Mouse (Mus musculus) thymus, postnatal 14 days (tissue): ENCODE measurements at regions not wholly inside any gene's neighbourhood (a gene's known extent, or its start where the extent isn't known, plus 50 kb on each side); places are given as distances from the start of the nearest gene placed in this dataset.
"Not testable (repeated sequence)": the region's sequence is repeated elsewhere in the genome, so short reads cannot be mapped to it uniquely, and the experiment has no call there.

Experiments
- DNase-seq: peaks from one replicate; pipeline ENCODE4 v3.0.0; 2021

DNA sequence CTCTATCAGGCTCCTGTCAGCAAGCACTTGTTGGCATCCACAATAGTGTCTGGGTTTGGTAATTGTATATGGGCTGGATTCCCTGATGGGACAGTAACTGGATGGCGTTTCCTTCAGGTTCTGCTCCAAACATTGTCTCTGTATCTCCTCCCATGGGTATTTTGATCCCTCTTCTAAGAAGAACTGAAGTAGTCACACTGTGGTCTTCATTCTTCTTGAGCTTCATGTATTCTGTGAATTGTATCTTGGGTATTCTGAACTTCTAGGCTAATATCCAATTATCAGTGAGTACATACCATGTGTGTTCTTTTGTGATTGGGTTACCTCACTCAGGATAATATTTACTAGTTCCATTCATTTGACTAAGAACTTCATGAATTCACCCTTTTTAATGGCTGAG, 119.2 kb upstream of the Gm21119 start:
- DNase-seq = not testable (repeated sequence)

DNA sequence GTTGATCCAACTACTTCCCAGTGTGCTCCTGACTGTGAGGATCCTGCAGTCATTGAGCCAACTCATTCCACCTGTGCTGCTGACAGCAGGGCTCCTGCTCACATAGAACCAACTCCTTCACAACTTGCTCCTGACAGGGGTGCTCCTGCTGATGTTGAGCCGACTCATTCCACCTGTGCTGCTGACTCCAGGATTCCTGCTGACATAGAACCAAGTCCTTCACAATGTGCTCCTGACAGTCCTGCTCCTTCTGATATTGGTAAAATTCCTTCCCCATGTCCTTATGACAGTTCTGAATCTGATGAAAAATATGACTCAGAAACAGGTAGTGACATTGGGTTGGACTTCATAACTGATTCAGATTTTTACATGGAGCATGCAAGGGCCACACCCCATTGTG, 100.8 kb upstream of the Gm21119 start:
- DNase-seq = not testable (repeated sequence)

DNA sequence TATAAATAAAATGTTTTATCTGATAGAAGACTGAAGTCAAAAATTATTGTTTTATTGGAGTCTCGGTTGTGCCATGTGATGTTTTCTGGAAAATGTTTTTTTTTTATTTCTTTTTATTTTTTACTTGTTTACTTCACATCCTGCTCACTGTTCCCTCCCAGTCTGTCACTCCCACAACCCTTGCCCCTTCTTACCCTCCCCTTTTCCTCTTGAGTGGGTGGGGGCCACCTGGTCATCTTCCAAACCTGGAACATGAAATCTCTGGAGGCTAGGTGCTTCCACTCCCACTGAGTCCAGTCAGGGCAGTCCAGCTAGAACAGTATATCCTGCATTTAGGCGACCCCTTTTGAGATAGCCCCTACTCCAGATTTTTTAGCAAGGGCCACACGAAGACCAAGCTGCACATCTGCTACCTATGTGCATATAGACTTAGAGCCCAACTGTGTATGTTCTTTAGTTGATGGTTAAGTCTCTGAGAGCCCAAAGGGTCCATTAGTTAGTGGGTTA, 98.3 kb upstream of the Gm21119 start:
- DNase-seq = not testable (repeated sequence)

DNA sequence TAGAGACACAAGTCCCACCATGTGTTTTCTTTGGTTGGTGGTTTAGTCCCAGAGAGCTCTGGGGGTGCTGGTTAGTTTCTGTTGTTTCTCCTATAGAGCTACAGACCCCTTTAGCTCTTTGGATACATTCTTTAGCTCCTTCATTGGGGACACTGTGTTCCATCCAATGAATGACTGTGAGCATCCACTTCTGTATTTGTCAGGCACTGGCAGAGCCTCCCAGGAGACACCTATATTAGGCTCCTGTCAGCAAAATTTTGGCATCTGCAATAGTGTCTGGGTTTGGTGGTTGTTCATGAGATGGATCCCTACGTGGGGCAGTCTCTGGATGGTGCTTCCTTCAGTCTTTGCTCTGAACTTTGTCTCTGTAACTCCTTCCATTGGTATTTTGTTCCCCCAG, 97.2 kb upstream of the Gm21119 start:
- DNase-seq = not testable (repeated sequence)

DNA sequence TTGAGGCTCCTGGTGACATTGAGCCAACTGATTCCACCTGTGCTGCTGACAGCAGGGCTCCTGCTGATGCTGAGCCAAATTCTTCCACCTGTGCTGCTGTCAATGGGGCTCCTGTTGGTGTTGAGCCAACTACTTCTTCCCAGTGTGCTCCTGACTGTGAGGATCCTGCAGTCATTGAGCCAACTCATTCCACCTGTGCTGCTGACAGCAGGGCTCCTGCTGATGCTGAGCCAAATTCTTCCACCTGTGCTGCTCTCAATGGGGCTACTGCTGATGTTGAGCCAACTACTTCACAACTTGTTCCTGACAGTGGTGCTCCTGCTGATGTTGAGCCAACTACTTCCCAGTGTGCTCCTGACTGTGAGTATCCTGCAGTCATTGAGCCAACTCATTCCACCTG, 90.2 kb upstream of the Gm21119 start:
- DNase-seq = not testable (repeated sequence)

DNA sequence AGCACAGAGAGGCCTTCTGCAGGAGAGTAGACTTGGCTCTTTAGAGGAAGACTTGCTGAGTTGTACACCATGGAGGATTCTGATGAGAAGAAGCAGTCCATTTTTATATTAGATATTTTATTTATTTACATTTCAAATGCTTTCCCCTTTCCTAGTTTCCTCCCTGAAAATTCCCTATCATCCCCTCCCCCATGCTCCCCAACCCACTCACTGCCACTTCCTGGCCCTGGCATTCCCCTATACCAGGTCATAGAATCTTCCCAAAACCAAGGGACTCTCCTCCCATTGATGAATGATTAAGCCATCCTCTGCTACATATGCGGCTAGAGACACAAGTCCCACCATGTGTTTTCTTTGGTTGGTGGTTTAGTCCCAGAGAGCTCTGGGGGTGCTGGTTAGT, 85.7 kb upstream of the Gm21119 start:
- not testable (repeated sequence) for DNase-seq

DNA sequence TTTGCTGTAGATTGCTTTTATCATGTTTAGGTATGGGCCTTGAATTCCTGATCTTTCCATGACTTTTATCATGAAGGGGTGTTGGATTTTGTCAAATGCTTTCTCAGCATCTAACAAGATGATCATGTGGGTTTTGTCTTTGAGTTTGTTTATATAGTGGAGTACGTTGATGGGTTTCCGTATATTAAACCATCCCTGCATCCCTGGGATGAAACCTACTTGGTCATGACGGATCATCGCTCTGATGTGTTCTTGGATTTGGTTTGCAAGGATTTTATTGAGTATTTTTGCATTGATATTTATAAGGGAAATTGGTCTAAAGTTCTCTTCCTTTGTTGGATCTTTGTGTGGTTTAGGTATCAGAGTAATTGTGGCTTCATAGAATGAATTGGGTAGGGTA, 75.7 kb upstream of the Gm21119 start:
- not testable (repeated sequence) for DNase-seq

DNA sequence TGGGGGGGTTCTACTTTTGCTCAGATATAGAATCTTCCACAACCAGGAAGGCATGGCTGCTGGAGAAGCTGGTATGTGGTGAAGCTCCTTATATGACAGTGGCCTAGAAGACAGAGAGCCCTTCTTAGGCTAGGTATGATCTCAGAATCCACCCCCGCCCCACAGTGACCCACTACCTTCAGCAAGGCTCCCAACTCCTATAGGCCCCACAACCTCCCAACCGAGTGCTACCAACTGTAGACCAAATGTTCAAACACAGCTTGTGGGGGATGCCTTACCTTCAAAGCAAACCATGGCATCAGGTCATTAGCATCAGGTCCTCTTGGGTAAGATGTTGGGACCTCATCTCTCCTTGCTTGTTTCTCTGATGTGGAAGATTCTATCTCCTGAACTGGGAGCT, 70.6 kb upstream of the Gm21119 start:
- not testable (repeated sequence) for DNase-seq

DNA sequence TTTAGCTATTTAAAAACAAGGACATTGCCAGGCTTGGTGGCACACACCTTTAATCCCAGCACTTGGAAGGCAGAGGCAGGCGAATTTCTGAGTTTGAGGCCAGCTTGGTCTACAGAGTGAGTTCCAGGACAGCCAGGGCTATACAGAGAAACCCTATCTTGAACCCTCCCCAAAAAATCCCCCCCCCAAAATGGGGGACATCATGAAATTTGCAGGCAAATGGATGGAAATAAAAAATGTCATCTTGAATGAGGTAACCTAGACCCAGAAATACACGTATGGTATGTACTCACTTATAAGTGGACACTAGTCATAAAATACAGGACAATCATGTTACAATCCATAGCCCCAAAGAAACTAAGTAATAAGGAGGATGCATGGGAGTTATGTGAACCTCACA, 69.4 kb upstream of the Gm21119 start:
- peak; percentile 14 for DNase-seq

DNA sequence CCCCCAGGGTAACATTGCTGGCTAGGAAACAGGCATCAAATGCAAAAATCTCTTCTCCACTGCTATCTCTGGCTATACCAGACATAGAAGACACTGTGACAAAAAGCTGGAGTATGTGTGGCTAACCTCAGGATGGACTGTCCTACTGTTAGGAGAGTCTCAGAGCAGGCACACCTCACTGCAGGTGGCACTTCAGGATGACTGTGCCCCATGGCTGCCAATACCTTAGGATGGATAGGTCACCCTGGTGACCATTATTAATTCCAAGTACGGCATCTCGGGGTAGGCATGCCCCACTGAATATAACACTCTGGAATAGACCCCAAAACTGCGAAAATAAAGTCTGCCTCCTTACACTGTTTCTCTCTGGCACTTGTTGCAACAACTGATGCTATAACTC, 68.3 kb upstream of the Gm21119 start:
- DNase-seq = not testable (repeated sequence)

DNA sequence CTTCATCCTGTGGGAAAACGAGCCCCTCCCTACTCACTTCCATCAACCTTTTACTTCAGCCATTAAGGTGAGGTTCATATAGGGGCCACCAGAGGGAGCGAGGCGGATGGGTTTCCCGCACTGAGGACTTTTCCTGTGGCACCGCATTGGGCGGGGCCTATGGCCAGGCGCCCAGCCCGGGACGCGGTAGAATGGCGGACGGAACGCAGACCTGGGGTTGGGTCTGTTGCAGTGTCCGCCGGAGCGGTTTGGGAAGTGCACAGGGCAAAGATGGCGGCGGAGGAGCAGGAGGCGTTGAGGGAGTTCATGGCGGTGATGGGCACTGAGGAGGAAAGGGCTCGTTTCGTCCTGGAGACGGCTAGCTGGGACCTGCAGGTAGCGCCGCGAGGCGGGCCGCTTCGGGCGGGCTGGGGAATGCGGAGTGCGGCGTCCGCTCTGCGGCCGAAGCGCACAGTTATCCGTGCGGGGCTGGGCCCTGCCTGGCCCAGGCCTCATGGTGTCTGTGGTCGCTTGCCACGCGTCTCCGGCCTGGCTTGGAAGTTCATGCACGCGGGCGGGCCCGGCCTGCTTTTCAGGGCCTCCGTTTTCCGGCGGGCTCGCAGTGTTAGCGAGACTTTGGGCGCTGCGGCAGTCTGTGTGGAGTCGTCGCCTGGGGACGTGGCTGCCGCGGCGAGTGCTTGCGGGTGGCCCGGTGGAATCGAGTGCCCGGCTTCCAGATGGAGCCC, 64.5 kb upstream of the Gm21119 start:
- peak; percentile 86 for DNase-seq

DNA sequence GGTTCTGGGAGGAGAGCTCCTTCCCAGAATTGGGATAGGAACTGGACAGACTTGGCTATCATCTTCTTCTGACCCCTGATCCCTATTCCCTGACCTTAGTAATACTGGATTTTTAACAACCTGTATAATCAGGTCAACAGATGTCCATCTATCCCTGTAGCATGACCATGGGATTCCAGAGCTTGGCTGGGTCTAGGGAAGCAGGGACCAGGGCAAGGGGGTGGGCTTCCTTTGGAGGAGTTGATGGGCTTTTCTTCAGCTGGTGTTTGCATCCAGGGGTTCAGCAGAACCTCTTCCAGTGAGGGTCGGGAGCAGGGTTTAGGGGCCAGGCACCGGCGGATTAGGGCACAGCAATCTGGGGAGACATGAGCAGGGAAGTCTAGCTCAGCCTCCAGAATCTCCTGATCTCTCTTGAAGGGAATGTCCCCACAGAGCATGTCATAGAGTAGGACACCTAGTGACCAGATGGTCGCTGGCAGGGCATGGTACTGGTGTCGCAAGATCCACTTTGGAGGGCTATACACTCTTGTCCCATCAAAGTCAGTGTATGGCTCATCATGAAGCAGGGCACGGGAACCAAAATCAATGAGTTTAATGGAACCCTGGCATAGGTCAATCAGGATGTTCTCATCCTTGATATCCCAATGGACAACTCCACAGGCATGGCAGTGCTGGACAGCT, 58.1 kb upstream of the Gm21119 start:
- DNase-seq = not testable (repeated sequence)

DNA sequence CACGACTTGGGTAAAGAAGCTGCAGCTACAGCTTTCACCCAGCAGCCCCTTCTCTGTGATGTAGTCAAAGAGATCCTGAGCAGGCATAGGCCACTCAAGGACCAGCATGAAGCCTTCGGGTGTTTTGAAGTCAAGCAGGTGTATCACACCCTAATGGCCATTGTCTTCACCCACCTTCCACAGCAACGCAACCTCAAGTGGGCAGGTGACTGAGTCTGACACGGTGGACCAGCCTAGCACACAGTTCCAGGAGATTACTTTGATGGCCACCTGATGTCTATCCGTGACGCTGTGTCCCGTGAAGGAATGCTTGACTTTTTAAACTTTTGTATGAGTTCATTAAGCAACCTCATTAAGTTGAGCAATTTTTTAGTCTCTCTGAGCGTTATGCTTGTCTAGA, 57.5 kb upstream of the Gm21119 start:
- not testable (repeated sequence) for DNase-seq

DNA sequence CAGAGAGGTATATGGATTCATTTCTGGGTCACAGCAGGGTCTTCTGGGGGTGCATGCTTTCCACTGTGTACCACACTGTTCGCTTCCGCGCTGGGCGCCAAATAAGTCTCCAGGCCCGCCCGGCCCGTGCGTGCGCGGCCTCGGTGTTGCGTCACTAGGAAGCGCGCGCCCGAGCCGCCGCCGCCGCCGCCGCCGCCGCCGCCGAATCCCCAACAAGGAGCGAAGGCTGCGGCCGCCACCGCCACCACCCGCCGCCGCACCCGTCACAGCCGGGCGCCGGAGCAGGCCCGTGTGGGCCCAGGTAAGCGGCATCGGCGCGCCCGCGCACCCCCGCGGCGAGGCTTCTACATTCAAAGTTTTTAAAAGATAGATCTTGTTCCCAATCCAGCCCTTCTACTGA, 57.1 kb upstream of the Gm21119 start:
- peak; percentile 48 for DNase-seq
